Mouse (Mus musculus): ENCODE measurements around the gene Tmcc1. TPM values are rescaled to one million over a fixed set of nuclear protein-coding genes. Genes with fewer than 3 reads are reported as not detected.

The Tmcc1 gene
- polyA plus RNA-seq, 1 experiment from 2014 or later, result 35.0 TPM

- H3K4me2 ChIP-seq, result peak overlapping the region; percentile 70
- no peaks in the 10 kb centered on the region for H3K27me3 ChIP-seq
- WGBS, result under 1% methylated on average over 6 of the region's 6 CpGs
- H3K4me1 ChIP-seq (replicated peaks), result peaks cover 42% of the 10 kb centered on the region
- no peaks in the 10 kb centered on the region for H3K36me3 ChIP-seq
- peak overlapping the region; percentile 69 for H3K4me3 ChIP-seq
- peak overlapping the region; percentile 86 for H3K9ac ChIP-seq
- peak overlapping the region; percentile 97 for H3K27ac ChIP-seq
- peak; percentile 52 for ATAC-seq (ENCODE audit: low FRiP score)
- no peaks in the 10 kb centered on the region for H3K9me3 ChIP-seq
Observed at GRCm38 (mm10) chr6:116106967-116107470, 86.3 kb downstream of the Tmcc1 start.

- WGBS, result 93% methylated on average over 2 of the region's 2 CpGs
- ATAC-seq (ENCODE audit: low FRiP score), result no peak
- Histone ChIP-seq H3K4me1 (replicated peaks) (peaks cover 11% of the 10 kb centered on the region; the same call in 1 of the 2 replicates), H3K4me3 (no peak overlapping the region), H3K27me3 (no peaks in the 10 kb centered on the region), H3K9me3 (no peaks in the 10 kb centered on the region), H3K27ac (no peak overlapping the region), H3K36me3 (no peaks in the 10 kb centered on the region), H3K9ac (no peak overlapping the region), H3K4me2 (no peak overlapping the region)
Observed at GRCm38 (mm10) chr6:116097579-116097978, 95.7 kb downstream of the Tmcc1 start.

- 0 out of 2 replicates have a peak, but pooled peaks cover 4% of the 10 kb centered on the region for H3K4me1 ChIP-seq (replicated peaks)
- ATAC-seq (ENCODE audit: low FRiP score), result no peak
- no peak overlapping the region for H3K4me2 ChIP-seq
- H3K9ac ChIP-seq, result no peak overlapping the region
- H3K4me3 ChIP-seq, result no peak overlapping the region
- H3K36me3 ChIP-seq, result no peaks in the 10 kb centered on the region
- H3K27me3 ChIP-seq, result no peaks in the 10 kb centered on the region
- H3K9me3 ChIP-seq, result no peaks in the 10 kb centered on the region
- no peak overlapping the region for H3K27ac ChIP-seq
Observed at GRCm38 (mm10) chr6:116089402-116089801, 103.9 kb downstream of the Tmcc1 start.

- Histone ChIP-seq H3K4me3 (no peak overlapping the region), H3K4me2 (no peak overlapping the region), H3K4me1 (replicated peaks) (no peaks in the 10 kb centered on the region), H3K9me3 (no peaks in the 10 kb centered on the region), H3K27me3 (no peaks in the 10 kb centered on the region), H3K36me3 (no peaks in the 10 kb centered on the region), H3K9ac (no peak overlapping the region), H3K27ac (no peak overlapping the region)
- 93% methylated on average over 1 of the region's 1 CpGs for WGBS
- ATAC-seq (ENCODE audit: low FRiP score), result no peak
Observed at GRCm38 (mm10) chr6:116086036-116086435, 107.2 kb downstream of the Tmcc1 start.

- H3K27ac ChIP-seq, result no peak overlapping the region
- 67% methylated on average over 1 of the region's 1 CpGs for WGBS
- H3K4me2 ChIP-seq, result no peak overlapping the region
- H3K4me1 ChIP-seq (replicated peaks), result no peaks in the 10 kb centered on the region
- H3K4me3 ChIP-seq, result no peak overlapping the region
- ATAC-seq (ENCODE audit: low FRiP score), result no peak
- no peaks in the 10 kb centered on the region for H3K9me3 ChIP-seq
- no peaks in the 10 kb centered on the region for H3K36me3 ChIP-seq
- H3K9ac ChIP-seq, result no peak overlapping the region
- H3K27me3 ChIP-seq, result no peaks in the 10 kb centered on the region
Observed at GRCm38 (mm10) chr6:116082239-116082638, 111.0 kb downstream of the Tmcc1 start.

- ATAC-seq (ENCODE audit: low FRiP score), result no peak
- no peaks in the 10 kb centered on the region for H3K36me3 ChIP-seq
- H3K4me2 ChIP-seq, result no peak overlapping the region
- H3K4me1 ChIP-seq (replicated peaks), result no peaks in the 10 kb centered on the region
- H3K9ac ChIP-seq, result no peak overlapping the region
- H3K4me3 ChIP-seq, result no peak overlapping the region
- H3K27ac ChIP-seq, result no peak overlapping the region
- H3K9me3 ChIP-seq, result no peaks in the 10 kb centered on the region
- 34% methylated on average over 2 of the region's 2 CpGs for WGBS
- H3K27me3 ChIP-seq, result no peaks in the 10 kb centered on the region
Observed at GRCm38 (mm10) chr6:116081375-116081774, 111.9 kb downstream of the Tmcc1 start.

- Histone ChIP-seq H3K4me1 (replicated peaks) (no peaks in the 10 kb centered on the region), H3K27ac (no peak overlapping the region), H3K9ac (no peak overlapping the region), H3K4me3 (no peak overlapping the region), H3K9me3 (no peaks in the 10 kb centered on the region), H3K36me3 (no peaks in the 10 kb centered on the region), H3K27me3 (no peaks in the 10 kb centered on the region), H3K4me2 (no peak overlapping the region)
- 87% methylated on average over 5 of the region's 5 CpGs for WGBS
- no peak for ATAC-seq (ENCODE audit: low FRiP score)
Observed at GRCm38 (mm10) chr6:116080756-116081155, 112.5 kb downstream of the Tmcc1 start.

GRCm38 (mm10) chr6:116077608-116078007, 115.7 kb downstream of the Tmcc1 start:
- Histone ChIP-seq H3K9me3 (no peaks in the 10 kb centered on the region), H3K27ac (no peak overlapping the region), H3K4me3 (no peak overlapping the region), H3K36me3 (no peaks in the 10 kb centered on the region), H3K4me2 (no peak overlapping the region), H3K27me3 (no peaks in the 10 kb centered on the region), H3K4me1 (replicated peaks) (peaks cover 9% of the 10 kb centered on the region), H3K9ac (no peak overlapping the region)
- WGBS, result 73% methylated on average over 3 of the region's 3 CpGs
- no peak for ATAC-seq (ENCODE audit: low FRiP score)

- no peaks in the 10 kb centered on the region for H3K9me3 ChIP-seq
- H3K4me1 ChIP-seq (replicated peaks), result peaks cover 13% of the 10 kb centered on the region
- no peak overlapping the region for H3K27ac ChIP-seq
- no peaks in the 10 kb centered on the region for H3K27me3 ChIP-seq
- H3K4me2 ChIP-seq, result no peak overlapping the region
- no peak overlapping the region for H3K9ac ChIP-seq
- H3K36me3 ChIP-seq, result no peaks in the 10 kb centered on the region
- ATAC-seq (ENCODE audit: low FRiP score), result no peak
- H3K4me3 ChIP-seq, result no peak overlapping the region
Observed at GRCm38 (mm10) chr6:116074892-116075291, 118.4 kb downstream of the Tmcc1 start.

- Histone ChIP-seq H3K4me2 (no peak overlapping the region), H3K9ac (no peak overlapping the region)
- 91% methylated on average over 4 of the region's 4 CpGs for WGBS
Observed at GRCm38 (mm10) chr6:116073610-116074009, 119.7 kb downstream of the Tmcc1 start.

GRCm38 (mm10) chr6:116072746-116073261, 120.5 kb downstream of the Tmcc1 start:
- 0 out of 2 replicates have a peak overlapping the region, but pooled peaks have one; percentile 3 for H3K4me2 ChIP-seq
- no peak overlapping the region for H3K9ac ChIP-seq
- H3K9me3 ChIP-seq, result no peaks in the 10 kb centered on the region
- no peak overlapping the region for H3K4me3 ChIP-seq
- WGBS, result 52% methylated on average over 8 of the region's 8 CpGs
- peaks cover 13% of the 10 kb centered on the region for H3K4me1 ChIP-seq (replicated peaks)
- no peak for ATAC-seq (ENCODE audit: low FRiP score)
- no peaks in the 10 kb centered on the region for H3K27me3 ChIP-seq
- H3K36me3 ChIP-seq, result no peaks in the 10 kb centered on the region
- H3K27ac ChIP-seq, result 0 out of 2 replicates have a peak overlapping the region, but pooled peaks have one; percentile 24

More at GRCm38 (mm10) chr6:116073610-116074009, 119.7 kb downstream of the Tmcc1 start:
- Histone ChIP-seq H3K9me3 (no peaks in the 10 kb centered on the region), H3K4me3 (no peak overlapping the region), H3K4me1 (replicated peaks) (peaks cover 13% of the 10 kb centered on the region), H3K36me3 (no peaks in the 10 kb centered on the region), H3K27ac (no peak overlapping the region), H3K27me3 (no peaks in the 10 kb centered on the region)
- ATAC-seq (ENCODE audit: low FRiP score), result no peak

GRCm38 (mm10) chr6:116072221-116072745, 121.0 kb downstream of the Tmcc1 start:
- 0 out of 2 replicates have a peak overlapping the region, but pooled peaks have one; percentile 3 for H3K4me2 ChIP-seq
- H3K36me3 ChIP-seq, result no peaks in the 10 kb centered on the region
- no peaks in the 10 kb centered on the region for H3K9me3 ChIP-seq
- no peak overlapping the region for H3K9ac ChIP-seq
- no peak for ATAC-seq (ENCODE audit: low FRiP score)
- peaks cover 13% of the 10 kb centered on the region for H3K4me1 ChIP-seq (replicated peaks)
- 0 out of 2 replicates have a peak overlapping the region, but pooled peaks have one; percentile 24 for H3K27ac ChIP-seq
- no peak overlapping the region for H3K4me3 ChIP-seq
- no peaks in the 10 kb centered on the region for H3K27me3 ChIP-seq
- 33% methylated on average over 6 of the region's 6 CpGs for WGBS

GRCm38 (mm10) chr6:116071781-116072180, 121.5 kb downstream of the Tmcc1 start:
- Histone ChIP-seq H3K9ac (no peak overlapping the region), H3K27ac (no peak overlapping the region), H3K27me3 (no peaks in the 10 kb centered on the region), H3K4me3 (no peak overlapping the region), H3K9me3 (no peaks in the 10 kb centered on the region), H3K4me2 (no peak overlapping the region), H3K36me3 (no peaks in the 10 kb centered on the region), H3K4me1 (replicated peaks) (peaks cover 13% of the 10 kb centered on the region)
- ATAC-seq (ENCODE audit: low FRiP score), result no peak
- 91% methylated on average over 2 of the region's 2 CpGs for WGBS
